Mouse (Mus musculus): ENCODE data around the gene Lnpep.
"Not testable (repeated sequence)": the region's sequence is repeated elsewhere in the genome, so short reads cannot be mapped to it uniquely, and the experiment has no call there.

The Lnpep gene

GRCm38 (mm10) chr17:17624957-17625586 is at the start of gene Lnpep:
Gene Lnpep, minus strand, starts transcription at chr17:17625050.
- ATAC-seq (ENCODE audit: insufficient number of reproducible peaks, low FRiP score, low TSS enrichment): peak; percentile 87

GRCm38 (mm10) chr17:17655829-17656176 is 31.0 kb upstream of the Lnpep start:
- ATAC-seq (ENCODE audit: insufficient number of reproducible peaks, low FRiP score, low TSS enrichment): no peak

DNA sequence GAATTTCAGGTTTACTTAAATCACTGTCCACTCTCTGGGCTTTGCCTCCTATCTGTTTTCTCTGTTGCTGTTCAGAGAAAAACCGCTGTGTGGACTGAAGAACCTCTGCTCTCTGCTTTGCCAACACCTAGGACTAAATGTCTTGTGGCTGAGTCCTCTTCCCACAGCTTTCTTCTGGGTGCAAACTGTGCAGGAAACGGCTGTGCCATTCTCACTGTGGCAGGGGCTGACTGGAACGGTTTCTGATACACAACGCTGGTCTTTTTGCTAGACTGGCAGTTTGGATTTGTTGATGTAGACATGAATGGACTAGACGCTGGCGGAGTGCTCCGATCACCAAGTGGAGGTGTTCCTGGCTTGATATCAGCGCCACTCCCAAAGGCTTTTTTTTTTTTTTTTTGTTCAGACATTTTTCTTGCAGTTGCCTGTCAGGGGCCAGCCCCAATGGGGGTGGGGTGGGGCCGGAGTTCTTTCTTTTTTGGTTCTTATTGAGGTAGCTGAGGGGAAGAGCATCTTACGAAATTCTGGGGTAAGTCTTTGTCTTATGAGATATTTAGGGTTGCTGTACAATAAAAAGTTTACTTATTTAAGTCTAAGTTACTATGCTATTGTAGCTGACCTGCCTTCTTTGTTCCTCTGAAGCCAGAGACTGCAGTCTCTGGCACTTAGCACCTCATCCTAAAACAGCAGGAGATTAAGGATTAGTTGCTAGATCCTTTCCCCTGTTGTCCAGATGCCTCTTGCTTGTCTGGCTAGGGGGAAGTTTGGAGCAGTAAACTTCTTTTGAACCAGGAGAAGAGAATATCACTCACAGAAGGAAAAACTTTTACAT is 30.4 kb upstream of the Lnpep start:
- ATAC-seq (ENCODE audit: insufficient number of reproducible peaks, low FRiP score, low TSS enrichment): no peak

- ATAC-seq (ENCODE audit: insufficient number of reproducible peaks, low FRiP score, low TSS enrichment): no peak
These were observed 27.7 kb upstream of the Lnpep start for GRCm38 (mm10) chr17:17652570-17652969.

GRCm38 (mm10) chr17:17645738-17646137 is 20.9 kb upstream of the Lnpep start:
- ATAC-seq (ENCODE audit: insufficient number of reproducible peaks, low FRiP score, low TSS enrichment): peak; percentile 58; the same call in 1 of the 2 replicates

DNA sequence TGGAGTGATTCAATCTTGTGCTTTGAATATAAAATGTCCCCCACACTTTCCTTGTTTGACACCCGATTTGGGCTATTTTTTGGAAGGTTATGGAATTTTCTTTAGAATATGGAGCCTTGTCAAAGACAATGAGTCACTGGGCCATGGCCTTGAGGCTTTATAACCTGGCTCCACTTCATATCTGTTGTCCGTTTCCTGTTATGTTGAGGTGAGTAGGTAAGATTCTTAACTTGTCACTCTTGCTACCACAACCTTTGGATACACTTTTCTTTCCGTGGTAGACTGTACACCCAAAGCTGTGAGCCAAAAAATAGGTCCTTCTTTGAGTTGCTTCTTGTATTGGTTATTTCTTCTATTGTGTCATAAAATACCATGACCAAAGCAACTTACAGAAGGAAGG is 12.5 kb upstream of the Lnpep start:
- no peak for ATAC-seq (ENCODE audit: insufficient number of reproducible peaks, low FRiP score, low TSS enrichment)

DNA sequence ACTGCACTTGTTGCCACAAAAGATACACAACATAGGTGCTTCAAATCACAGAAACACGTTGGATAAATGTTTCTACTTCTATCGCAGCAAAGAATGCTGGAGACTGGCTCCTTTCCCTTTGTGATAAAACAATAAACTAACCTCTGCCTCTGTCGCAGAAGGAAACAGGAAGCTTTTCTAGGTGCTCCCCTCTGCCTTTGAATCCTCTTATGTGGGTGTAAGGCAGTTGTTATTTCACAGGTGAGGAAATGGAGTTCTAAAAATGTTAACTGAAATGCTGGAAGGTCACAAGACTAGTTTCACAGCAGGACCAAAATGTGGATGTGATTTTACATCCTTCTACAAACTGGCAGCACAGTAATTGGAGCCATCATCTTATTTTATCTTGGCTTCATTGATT is 11.3 kb upstream of the Lnpep start:
- no peak for ATAC-seq (ENCODE audit: insufficient number of reproducible peaks, low FRiP score, low TSS enrichment)

DNA sequence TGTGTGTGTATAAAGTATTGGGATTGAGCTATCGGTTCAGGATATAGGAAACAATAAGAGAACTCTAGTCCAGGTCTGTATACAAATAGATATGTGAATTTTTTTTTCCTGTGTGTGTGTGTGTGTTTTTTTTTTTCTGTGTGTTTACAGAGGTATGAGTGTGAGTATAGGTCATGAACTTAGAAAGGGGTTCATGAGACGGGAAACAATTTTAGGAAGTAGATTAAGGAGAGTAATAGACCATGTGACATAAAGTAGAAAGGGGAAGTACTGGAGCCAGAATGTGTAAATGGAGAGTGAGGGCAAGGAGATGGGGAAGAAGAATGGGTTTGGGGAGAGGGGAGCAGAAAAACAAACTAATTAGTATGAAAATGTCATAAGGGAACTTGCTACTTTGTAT is 9.2 kb upstream of the Lnpep start:
- ATAC-seq (ENCODE audit: insufficient number of reproducible peaks, low FRiP score, low TSS enrichment): no peak

DNA sequence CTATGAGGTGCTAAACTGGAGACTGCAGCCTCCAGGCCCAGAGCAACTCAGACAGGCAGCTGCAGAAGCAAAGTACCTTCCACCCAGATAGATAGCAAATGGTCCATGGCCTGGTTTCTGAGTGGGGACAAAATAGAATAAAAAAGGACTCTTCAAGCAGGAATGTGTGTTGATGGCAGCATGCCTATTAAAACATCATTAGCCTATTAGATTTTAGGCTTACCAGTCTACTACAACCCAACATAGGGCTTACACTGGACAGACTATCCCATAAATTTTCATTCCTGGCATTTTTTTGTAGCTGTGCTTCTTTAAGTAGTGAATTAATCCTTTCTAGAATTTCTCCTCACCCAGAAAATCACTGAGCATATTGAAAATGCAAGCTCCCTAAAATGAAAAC is 7.1 kb upstream of the Lnpep start:
- no peak for ATAC-seq (ENCODE audit: insufficient number of reproducible peaks, low FRiP score, low TSS enrichment)

- not testable (repeated sequence) for ATAC-seq (ENCODE audit: insufficient number of reproducible peaks, low FRiP score, low TSS enrichment)
These were observed 3.5 kb upstream of the Lnpep start for GRCm38 (mm10) chr17:17628237-17628879.

- ATAC-seq (ENCODE audit: insufficient number of reproducible peaks, low FRiP score, low TSS enrichment): no peak
These were observed 2.7 kb upstream of the Lnpep start for GRCm38 (mm10) chr17:17627558-17627957.

DNA sequence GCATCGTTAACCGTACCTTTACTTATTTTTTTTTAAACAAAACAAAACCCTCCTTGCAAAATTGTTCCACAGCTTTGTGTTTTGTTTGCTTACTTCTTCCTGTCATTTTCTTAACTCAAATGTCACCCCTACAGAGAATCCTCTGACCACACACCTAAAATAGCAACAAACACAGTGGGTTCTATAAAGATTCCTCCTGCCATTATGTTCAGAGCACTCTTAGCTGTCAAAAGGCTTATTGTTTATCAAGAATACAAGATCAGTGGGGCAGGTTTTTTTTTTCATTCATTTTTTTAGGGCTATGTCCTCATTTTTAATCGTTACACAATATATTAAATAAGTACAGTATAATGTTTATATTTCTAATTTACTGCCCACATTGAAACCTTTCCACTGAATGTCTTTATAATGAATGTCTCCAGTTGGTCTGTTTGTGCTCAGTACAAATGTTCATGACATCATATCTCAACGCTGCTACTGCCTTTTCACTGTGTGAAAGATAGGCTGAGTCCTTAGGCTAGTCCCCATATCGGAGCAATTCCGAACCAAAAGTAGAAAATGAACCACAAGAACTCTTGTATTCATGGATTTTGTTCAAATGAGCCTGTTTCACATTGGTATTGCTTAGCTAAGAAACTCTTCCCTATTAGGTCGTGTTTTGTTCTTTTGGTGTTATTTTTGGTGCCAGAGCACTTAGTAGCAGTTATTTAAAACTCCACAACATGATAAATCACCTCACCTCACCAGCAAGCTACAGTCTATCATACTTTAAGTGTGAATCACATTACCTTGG is 1.2 kb upstream of the Lnpep start:
- ATAC-seq (ENCODE audit: insufficient number of reproducible peaks, low FRiP score, low TSS enrichment): no peak

DNA sequence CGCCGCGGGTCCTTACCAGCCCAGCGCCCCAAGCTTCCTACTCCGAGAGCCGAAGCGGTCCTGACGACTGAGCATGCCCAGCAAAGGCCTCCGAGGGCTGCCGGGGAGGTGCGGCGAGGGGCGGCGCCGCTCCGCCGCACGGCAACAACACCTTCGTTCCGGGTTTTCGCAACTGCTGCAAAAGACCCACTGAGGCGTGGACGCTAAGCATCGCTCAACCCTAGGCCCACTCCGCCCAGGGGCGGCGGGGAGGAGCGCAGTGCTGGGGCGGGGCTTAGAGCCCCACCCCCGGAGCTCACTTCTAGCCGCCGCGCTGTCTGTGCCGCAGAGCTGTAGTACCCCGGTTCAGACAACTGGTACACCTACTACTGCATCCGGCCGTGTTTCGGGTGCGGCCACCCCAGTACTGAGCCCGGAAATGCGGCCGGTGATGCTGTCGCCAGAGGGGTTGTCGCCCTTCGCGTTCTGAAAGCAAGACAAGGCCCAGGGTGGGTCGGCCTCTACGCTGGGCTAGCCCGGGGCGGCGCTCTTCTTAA is 361 bp downstream of the Lnpep start:
- peak; percentile 81 for ATAC-seq (ENCODE audit: insufficient number of reproducible peaks, low FRiP score, low TSS enrichment)

- 0 out of 2 replicates have a peak, but pooled peaks have one; percentile 13 for ATAC-seq (ENCODE audit: insufficient number of reproducible peaks, low FRiP score, low TSS enrichment)
These were observed 895 bp downstream of the Lnpep start for GRCm38 (mm10) chr17:17623890-17624420.

DNA sequence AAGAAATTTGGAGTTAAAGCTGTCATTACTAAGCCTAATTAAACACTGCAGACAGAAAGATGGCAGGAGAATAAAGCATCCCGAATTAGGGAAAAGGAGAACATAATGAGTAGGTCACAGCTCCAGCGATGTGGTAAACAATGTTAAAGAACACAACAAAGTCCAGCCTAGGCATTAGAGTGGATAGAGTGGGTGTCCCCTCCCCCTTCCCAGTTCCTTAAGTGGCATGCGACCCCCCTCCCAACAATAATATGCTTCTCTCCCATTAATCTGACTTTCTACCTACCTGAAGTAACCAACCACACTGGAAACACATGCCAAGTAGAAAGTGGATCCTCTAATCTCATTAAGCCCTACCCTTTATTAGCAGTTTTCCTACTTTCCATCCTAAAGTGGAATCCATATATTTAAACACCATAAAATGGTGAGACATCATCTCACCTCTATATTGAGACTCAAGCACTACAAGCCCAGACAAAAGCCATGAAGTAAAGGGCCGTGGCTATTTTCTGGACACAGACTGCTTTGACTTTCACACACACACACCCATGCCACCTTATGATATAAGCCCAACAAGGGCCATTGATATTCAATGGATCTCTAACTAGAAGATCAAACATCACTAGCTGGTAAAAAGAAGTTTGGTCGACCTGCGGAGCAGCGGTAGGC is 1.5 kb downstream of the Lnpep start:
- no peak for ATAC-seq (ENCODE audit: insufficient number of reproducible peaks, low FRiP score, low TSS enrichment)

GRCm38 (mm10) chr17:17622576-17622975 is 2.3 kb downstream of the Lnpep start:
- no peak for ATAC-seq (ENCODE audit: insufficient number of reproducible peaks, low FRiP score, low TSS enrichment)

DNA sequence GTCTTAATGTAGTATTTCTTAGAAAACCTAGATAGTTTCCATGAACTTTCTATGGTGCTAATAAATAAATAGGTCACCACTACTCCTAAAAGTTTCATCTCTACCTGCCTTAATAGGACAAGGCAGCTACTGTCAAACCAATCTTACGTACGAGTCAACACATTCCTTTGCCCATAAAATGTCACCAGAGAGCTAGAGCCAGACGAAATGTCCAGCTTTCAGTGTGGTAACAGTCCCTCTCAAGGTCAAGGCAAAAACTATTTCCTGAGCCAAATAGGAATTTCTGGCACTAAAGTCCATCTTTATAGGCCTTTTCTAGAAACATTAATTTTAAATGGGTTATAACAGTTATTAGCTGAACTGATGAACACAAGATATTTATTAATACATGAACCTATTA is 3.3 kb downstream of the Lnpep start:
- ATAC-seq (ENCODE audit: insufficient number of reproducible peaks, low FRiP score, low TSS enrichment): no peak

GRCm38 (mm10) chr17:17618463-17618862 is 6.4 kb downstream of the Lnpep start:
- ATAC-seq (ENCODE audit: insufficient number of reproducible peaks, low FRiP score, low TSS enrichment): no peak

DNA sequence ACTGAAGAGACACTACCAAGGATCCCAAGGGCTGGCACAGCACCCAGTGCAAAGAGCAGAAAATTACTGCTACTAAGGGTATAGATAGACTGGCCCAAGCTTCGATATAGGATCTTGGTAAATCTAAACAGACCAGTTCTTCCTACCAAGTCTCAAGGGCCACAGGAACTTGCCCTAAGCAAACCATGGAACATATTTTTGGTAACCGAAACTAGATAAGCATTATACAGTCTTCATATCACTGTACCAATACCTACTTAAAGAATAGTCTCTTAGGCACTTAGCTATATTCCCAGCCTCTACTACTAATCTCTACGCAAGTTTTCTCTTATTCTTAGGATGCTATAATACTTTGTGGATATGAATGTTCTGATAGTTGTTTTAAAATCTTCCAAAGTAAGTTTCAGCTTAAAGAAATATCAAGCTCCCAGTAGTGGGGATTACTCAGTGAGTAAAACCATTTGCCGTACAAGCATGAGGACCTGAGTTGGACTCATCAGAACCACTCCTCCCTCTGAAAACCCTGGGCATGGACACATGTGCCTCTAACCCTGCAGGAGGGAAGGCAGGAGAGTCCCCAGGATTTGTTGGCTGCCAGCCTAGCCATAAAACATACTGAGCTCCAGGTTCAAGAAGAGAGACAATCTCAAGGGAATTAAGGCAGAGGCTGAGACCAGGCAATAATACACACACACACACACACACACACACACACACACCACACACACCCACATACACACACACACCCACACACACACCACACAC is 7.2 kb downstream of the Lnpep start:
- ATAC-seq (ENCODE audit: insufficient number of reproducible peaks, low FRiP score, low TSS enrichment): no peak

Measured in cerebellum, adult (tissue).